Mouse (Mus musculus) bone marrow macrophage, adult 2 months (primary cell): Measurements from ENCODE around the gene Lysmd1. TPM values are rescaled to one million over a fixed set of nuclear protein-coding genes. Genes with fewer than 3 reads are reported as not detected.
"Not testable (repeated sequence)": the region's sequence is repeated elsewhere in the genome, so short reads cannot be mapped to it uniquely, and the experiment has no call there.

Source experiments
- H3K27ac ChIP-seq: 2 replicates; pipeline ENCODE4 v1.5.1; 2012; ENCODE audit warnings: low read depth, low read length; ENCODE audit not compliant: insufficient read depth
- H3K4me1 ChIP-seq: 2 replicates; pipeline ENCODE4 v1.6.1; 2012; ENCODE audit warnings: low read length; ENCODE audit not compliant: control insufficient read depth, insufficient read depth
- H3K4me3 ChIP-seq: 2 replicates; pipeline ENCODE4 v1.5.1; 2012; ENCODE audit warnings: mild to moderate bottlenecking, low read length, moderate library complexity; ENCODE audit not compliant: insufficient read depth
- CTCF ChIP-seq: IDR thresholded peaks from 2 replicates; pipeline ENCODE4 v1.5.1; 2012; ENCODE audit warnings: low read depth, mild to moderate bottlenecking, low read length, moderate library complexity
- POLR2A ChIP-seq: IDR thresholded peaks from 2 replicates; pipeline ENCODE4 v1.6.1; 2012; ENCODE audit warnings: mild to moderate bottlenecking, low read depth, low read length, borderline replicate concordance
- polyA plus RNA-seq: library from polyadenylated mRNA; stranded (reverse); fragments of >200 nt; gene quantifications from 2 replicates; pipeline ENCODE4 v1.2.4, GENCODE M21; 2012; ENCODE audit not compliant: missing spikeins, insufficient read depth, insufficient read length

Gene Lysmd1
- polyA plus RNA-seq, 1 experiment, result 5.6 TPM

DNA sequence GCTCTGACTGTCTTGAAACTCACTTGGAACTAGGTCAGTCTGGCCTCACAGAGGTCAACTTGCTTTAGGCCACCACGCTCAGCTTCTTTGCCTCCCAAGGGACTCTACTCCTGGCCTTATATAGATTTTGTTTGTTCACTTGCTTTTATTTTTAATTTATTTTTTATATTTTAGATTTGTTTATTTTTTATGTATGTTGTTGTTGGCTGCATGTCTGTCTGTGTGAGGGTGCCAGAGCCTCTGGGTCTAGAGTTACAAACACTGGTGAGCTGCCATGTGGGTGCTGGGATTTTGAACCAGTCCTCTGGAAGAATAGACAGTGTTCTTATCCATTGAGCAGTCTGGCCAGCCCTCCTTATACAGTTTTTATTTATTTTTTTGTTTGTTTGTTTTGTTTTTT is 21.1 kb upstream of the Lysmd1 start:
- Histone ChIP-seq H3K4me3 (no peak overlapping the region), H3K27ac (no peak overlapping the region)
- TF ChIP-seq CTCF (no peak), POLR2A (no peak)

GRCm38 (mm10) chr3:95117751-95118150 is 16.1 kb upstream of the Lysmd1 start:
- no peak overlapping the region for H3K4me3 ChIP-seq
- no peak overlapping the region for H3K27ac ChIP-seq
- no peak for TF ChIP-seq CTCF
- peaks cover 9% of the 10 kb centered on the region for H3K4me1 ChIP-seq

More for the DNA sequence above, 21.1 kb upstream of the Lysmd1 start:
- H3K4me1 ChIP-seq, result peaks cover 18% of the 10 kb centered on the region

GRCm38 (mm10) chr3:95121580-95121979 is 12.3 kb upstream of the Lysmd1 start:
- Histone ChIP-seq H3K4me3 (no peak overlapping the region), H3K27ac (no peak overlapping the region)
- TF ChIP-seq CTCF, result no peak
- no peak for TF ChIP-seq POLR2A

GRCm38 (mm10) chr3:95124246-95124645 is 9.6 kb upstream of the Lysmd1 start, which contains the start of gene Tmod4:
Gene Tmod4, plus strand, starts transcription at chr3:95124476.
- TF ChIP-seq POLR2A, result no peak
- TF ChIP-seq CTCF, result peak; percentile 69
- H3K27ac ChIP-seq, result no peak within 1 kb of the TSS
- no peak within 1 kb of the TSS for H3K4me3 ChIP-seq
- peaks cover 6% of the 10 kb centered on the region for H3K4me1 ChIP-seq

More at GRCm38 (mm10) chr3:95121580-95121979, 12.3 kb upstream of the Lysmd1 start:
- peaks cover 8% of the 10 kb centered on the region for H3K4me1 ChIP-seq

DNA sequence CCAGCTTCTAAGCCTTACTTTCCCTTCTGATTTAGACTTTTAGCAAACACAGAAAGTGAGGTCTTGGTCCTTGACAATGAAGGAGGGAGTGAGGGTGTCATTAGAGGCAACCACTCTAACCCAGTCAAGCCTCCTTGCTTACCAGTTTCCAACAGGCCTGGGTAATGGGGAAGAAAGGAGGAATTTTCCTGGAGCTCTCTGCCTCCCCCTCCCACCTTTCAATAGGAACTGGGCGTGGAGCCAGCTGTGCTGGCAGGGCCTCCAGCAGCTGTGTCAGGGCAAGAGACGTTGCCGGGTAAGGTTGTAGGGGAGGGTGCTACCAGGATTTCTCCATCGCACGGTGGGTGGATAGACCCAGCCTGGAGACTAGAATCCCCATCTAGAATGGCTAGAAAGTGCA is 8.9 kb upstream of the Lysmd1 start:
- Histone ChIP-seq H3K4me1 (peaks cover 6% of the 10 kb centered on the region), H3K4me3 (no peak overlapping the region), H3K27ac (no peak overlapping the region)
- no peak for TF ChIP-seq POLR2A
- TF ChIP-seq CTCF, result no peak

DNA sequence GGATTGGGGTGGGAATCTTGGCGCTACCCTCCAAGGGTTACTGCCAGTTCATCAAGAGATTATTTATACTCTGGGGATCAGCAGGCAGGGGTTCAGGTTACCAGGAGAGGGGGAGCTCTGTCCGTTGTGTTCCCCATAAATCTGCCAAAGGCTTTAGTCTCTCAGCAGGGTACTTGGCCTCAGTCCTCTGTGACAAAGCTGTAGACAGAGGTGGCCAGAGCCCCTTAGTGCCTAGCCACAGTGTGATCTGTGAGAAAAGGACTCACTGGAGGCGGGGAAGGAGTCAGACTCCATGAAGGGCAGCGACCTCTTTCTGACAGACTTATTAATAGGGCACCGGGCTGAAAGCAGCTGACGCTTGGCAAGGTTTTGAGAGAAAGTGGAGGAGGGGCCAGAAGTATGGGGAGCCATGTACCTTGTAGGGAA is 4.6 kb upstream of the Lysmd1 start:
- H3K4me3 ChIP-seq, result no peak overlapping the region
- peaks cover 9% of the 10 kb centered on the region for H3K4me1 ChIP-seq
- no peak overlapping the region for H3K27ac ChIP-seq
- no peak for TF ChIP-seq CTCF
- no peak for TF ChIP-seq POLR2A

- H3K4me1 ChIP-seq, result peaks cover 5% of the 10 kb centered on the region; the same call in 1 of the 2 replicates
- H3K27ac ChIP-seq, result no peak overlapping the region
- H3K4me3 ChIP-seq, result no peak overlapping the region
- no peak for TF ChIP-seq CTCF
- no peak for TF ChIP-seq POLR2A
Observed at GRCm38 (mm10) chr3:95130081-95130480, 3.8 kb upstream of the Lysmd1 start.

GRCm38 (mm10) chr3:95132389-95132788 is 1.5 kb upstream of the Lysmd1 start:
- H3K27ac ChIP-seq, H3K4me3 ChIP-seq: not testable (repeated sequence)
- peaks cover 16% of the 10 kb centered on the region for H3K4me1 ChIP-seq

DNA sequence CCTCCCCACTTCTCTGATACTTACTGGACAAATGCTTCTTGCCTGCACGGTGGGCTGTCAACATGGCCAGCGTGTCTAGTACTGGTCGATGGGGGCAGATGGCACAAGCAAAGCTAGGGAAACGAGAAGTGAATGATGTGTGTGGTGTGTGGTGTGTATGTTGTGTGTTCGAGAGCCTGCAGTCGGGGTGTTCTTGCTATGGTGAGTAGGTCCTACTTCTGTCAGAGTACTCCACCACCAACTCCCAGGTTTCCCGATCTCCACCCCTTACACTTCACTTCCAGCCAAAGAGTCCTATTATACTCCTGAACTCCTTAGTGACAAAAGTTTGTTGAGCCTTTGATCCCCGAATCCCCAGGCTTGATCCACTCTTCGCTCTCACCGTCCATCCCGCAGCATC is 712 bp upstream of the Lysmd1 start:
- Histone ChIP-seq H3K4me1 (peaks cover 20% of the 10 kb centered on the region), H3K4me3 (peak overlapping the region; percentile 66), H3K27ac (peak overlapping the region; percentile 50; the same call in 1 of the 2 replicates)
- TF ChIP-seq POLR2A, result no peak
- TF ChIP-seq CTCF, result no peak

- not testable (repeated sequence) for H3K27ac ChIP-seq, H3K4me3 ChIP-seq
- H3K4me1 ChIP-seq, result peaks cover 21% of the 10 kb centered on the region
Observed at GRCm38 (mm10) chr3:95134133-95134532, 245 bp downstream of the Lysmd1 start.

GRCm38 (mm10) chr3:95135023-95135422 is 1.1 kb downstream of the Lysmd1 start:
- no peak for TF ChIP-seq CTCF
- no peak for TF ChIP-seq POLR2A
- peak overlapping the region; percentile 96 for H3K27ac ChIP-seq
- peaks cover 25% of the 10 kb centered on the region for H3K4me1 ChIP-seq
- H3K4me3 ChIP-seq, result peak overlapping the region; percentile 51
